Mouse (Mus musculus): ENCODE data around the gene Fam205a3. TPM values are rescaled to one million over a fixed set of nuclear protein-coding genes. Genes with fewer than 3 reads are reported as not detected.
"Not testable (repeated sequence)": the region's sequence is repeated elsewhere in the genome, so short reads cannot be mapped to it uniquely, and the experiment has no call there.

The Fam205a3 gene
- polyA plus RNA-seq (2015; fragmentation: Nextera tagmentation; extraction: Ambion mirVana), result 0.19 TPM in 1 of 2 replicates, not detected in the other

DNA sequence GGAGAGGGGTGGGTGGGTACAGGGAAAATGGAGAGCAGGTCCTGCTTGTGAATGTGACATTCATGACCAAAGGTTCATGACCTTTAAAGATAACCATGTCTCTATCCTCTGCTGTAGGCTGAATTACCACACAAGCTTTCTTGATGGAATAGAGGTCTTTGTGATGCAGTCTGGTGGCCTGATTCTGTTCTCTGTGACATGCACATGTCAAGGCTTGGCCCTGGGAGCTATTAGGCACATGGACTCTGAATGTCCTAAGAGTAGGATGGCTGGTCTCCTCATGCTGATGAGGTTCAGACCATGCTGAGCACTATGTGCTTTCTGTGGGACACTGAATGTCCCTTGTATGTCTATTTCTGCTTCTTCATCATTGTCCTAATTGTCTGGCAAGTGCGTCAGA, at the start of gene Fam205a3:
TSS of gene Fam205a3 (plus strand) at position 301 of the 400 bp plus-strand sequence.
- not testable (repeated sequence) for H3K9me3 ChIP-seq (replicated peaks); H3K4me3 ChIP-seq; H3K4me2 ChIP-seq; H3K36me3 ChIP-seq (ENCODE audit: poor library complexity, severe bottlenecking); H3K9ac ChIP-seq; H3K27ac ChIP-seq; H3K4me1 ChIP-seq; H3K27me3 ChIP-seq; ATAC-seq
- no CpG with 5 or more reads among the region's 1 CpGs for WGBS

- not testable (repeated sequence) for H3K4me2 ChIP-seq; H3K4me3 ChIP-seq; H3K9me3 ChIP-seq (replicated peaks); H3K36me3 ChIP-seq (ENCODE audit: poor library complexity, severe bottlenecking); ATAC-seq; H3K4me1 ChIP-seq; H3K9ac ChIP-seq; H3K27me3 ChIP-seq; H3K27ac ChIP-seq
- whole genome bisulfite sequencing, result no CpG with 5 or more reads among the region's 18 CpGs
Measured at GRCm38 (mm10) chr4:42293967-42294366, 24.2 kb upstream of the Fam205a3 start, which contains the start of gene Gm21953. Gene Gm21953 (plus strand): TSS chr4:42294267.

Other genes with a start within 250 kb of the Fam205a3 start
- gene Gm3893, start 227.1 kb upstream of the Fam205a3 start, polyA plus RNA-seq (2015; fragmentation: Nextera tagmentation; extraction: Ambion mirVana), result not detected in 2 replicates
- 0.49 TPM in 1 of 2 replicates, not detected in the other for gene Gm13304, start 203.5 kb upstream of the Fam205a3 start, polyA plus RNA-seq (2015; fragmentation: Nextera tagmentation; extraction: Ambion mirVana)
- gene Gm13306, start 164.9 kb upstream of the Fam205a3 start, polyA plus RNA-seq (2015; fragmentation: Nextera tagmentation; extraction: Ambion mirVana), result not detected in 2 replicates
- gene Gm13305, start 149.7 kb upstream of the Fam205a3 start, polyA plus RNA-seq (2015; fragmentation: Nextera tagmentation; extraction: Ambion mirVana), result 0.50 TPM in 1 of 2 replicates, not detected in the other
- not detected in 2 replicates for gene Gm10600, start 77.7 kb upstream of the Fam205a3 start, polyA plus RNA-seq (2015; fragmentation: Nextera tagmentation; extraction: Ambion mirVana)
- gene Ccl21b, start 62.6 kb upstream of the Fam205a3 start, polyA plus RNA-seq (2015; fragmentation: Nextera tagmentation; extraction: Ambion mirVana), result not detected in 2 replicates
- gene Gm21953, start 24.1 kb upstream of the Fam205a3 start, polyA plus RNA-seq (2015; fragmentation: Nextera tagmentation; extraction: Ambion mirVana), result not detected in 2 replicates
- gene Gm21586, start 121.0 kb downstream of the Fam205a3 start, polyA plus RNA-seq (2015; fragmentation: Nextera tagmentation; extraction: Ambion mirVana), result not detected in 2 replicates
- not detected in 2 replicates for gene Gm2163, start 148.4 kb downstream of the Fam205a3 start, polyA plus RNA-seq (2015; fragmentation: Nextera tagmentation; extraction: Ambion mirVana)
- 0.19 TPM in 1 of 2 replicates, not detected in the other for gene Fam205a2, start 209.8 kb downstream of the Fam205a3 start, polyA plus RNA-seq (2015; fragmentation: Nextera tagmentation; extraction: Ambion mirVana)

All from forebrain, embryonic 13.5 days (tissue).